Mouse (Mus musculus): ENCODE results near the gene D430041D05Rik.

DNA sequence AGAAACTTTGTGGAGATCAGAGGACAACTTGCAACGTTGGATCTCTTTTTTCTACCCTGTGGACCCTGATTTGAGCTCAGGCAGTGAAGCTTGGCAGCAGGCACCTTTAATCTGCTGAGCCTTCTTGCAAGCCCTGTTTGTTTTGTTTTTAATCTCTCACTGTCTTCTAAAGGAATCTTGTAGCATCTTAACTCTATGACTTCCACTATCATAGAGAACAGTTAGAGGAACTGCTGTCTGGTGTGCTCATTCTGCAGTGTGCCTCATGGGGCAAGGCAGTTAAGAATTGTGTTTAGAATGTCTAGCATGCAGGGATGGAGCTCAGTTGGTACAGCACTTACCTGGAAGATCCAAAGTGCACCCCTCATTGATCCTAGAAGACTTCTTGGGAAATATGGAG is 310.9 kb downstream of the D430041D05Rik start:
- TF ChIP-seq CTCF (IDR thresholded peaks at IDR 0.05; ENCODE audit: insufficient read depth, low read length) (no peak), POLR2A (IDR thresholded peaks at IDR 0.05; ENCODE audit: borderline replicate concordance, extremely low read depth, low read depth, low read length) (no peak)

All from lung, adult 2 months (tissue).